Mouse (Mus musculus): Measurements from ENCODE around the gene Pitpna. TPM values are rescaled to one million over a fixed set of nuclear protein-coding genes. Genes with fewer than 3 reads are reported as not detected.

Gene Pitpna
- total and polyA plus RNA-seq, 2 experiments from 2014 or later: 58.4 to 74.0 TPM

DNA sequence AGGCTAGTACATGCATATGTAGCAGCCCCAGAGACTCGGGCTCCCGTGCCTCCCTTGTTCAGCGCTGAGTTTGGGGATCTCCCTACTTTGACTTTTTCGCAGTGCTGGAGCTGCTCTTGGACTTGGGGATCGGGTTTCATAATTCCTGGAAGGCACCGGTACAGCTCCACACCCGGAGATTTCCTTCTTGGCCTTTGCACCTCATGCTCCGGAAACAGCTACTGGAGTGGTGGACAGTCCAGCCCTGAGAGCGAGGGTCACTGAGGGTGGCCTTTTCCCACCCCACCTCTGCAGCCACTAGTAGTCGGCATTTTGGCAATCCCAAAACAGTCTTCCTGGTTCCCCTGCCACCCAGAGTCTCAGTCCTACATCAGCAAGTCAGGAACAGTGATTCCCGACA lies 47.4 kb downstream of the Pitpna start:
- Histone ChIP-seq H3K4me2 (ENCODE audit: low read depth, low read length) (no peak overlapping the region), H3K9me3 (replicated peaks; ENCODE audit: control insufficient read depth, low read length) (no peaks in the 10 kb centered on the region), H3K27me3 (ENCODE audit: control insufficient read depth, insufficient read depth, low read length) (no peaks in the 10 kb centered on the region), H3K4me3 (ENCODE audit: low read depth, low read length) (no peak overlapping the region), H3K9ac (replicated peaks; ENCODE audit: low read depth, low read length) (no peak overlapping the region), H3K36me3 (replicated peaks; ENCODE audit: control insufficient read depth, insufficient read depth, low read length) (peaks cover 49% of the 10 kb centered on the region), H3K4me1 (ENCODE audit: control insufficient read depth, insufficient read depth) (peaks cover 10% of the 10 kb centered on the region), H3K27ac (ENCODE audit: low read depth) (peak overlapping the region; percentile 49)
- ATAC-seq (ENCODE audit: insufficient read depth, low read depth) (no peak), DNase-seq (ENCODE audit: low spot score) (no peak)
- no peak for TF ChIP-seq EP300 (IDR thresholded peaks at IDR 0.05; ENCODE audit: low read depth)
- no peak for TF ChIP-seq CTCF (IDR thresholded peaks at IDR 0.05; ENCODE audit: low read depth)
- WGBS: 52% methylated on average over 11 of the region's 11 CpGs

DNA sequence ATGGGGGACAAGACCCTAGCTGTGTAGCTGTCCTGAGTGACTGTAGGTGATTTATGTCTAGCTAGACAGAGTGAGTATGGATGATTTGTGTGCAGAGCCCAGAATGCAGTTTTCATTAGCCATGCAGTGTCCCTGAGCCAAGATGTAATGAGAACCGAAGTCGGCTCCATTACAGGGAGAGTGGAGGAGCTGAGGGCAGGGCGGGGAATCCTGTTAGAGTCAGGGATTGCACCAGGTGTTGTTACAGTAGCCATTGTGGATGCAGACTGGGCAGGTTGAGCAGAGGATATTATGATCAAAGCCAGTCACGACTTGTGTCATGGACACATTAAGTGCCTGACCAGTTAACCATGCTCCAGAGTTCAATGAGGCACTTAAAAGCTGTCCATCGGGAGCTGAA lies 55.4 kb downstream of the Pitpna start:
- no peak overlapping the region for H3K9ac ChIP-seq (replicated peaks; ENCODE audit: low read depth, low read length)
- no peak for TF ChIP-seq EP300 (IDR thresholded peaks at IDR 0.05; ENCODE audit: low read depth)
- peaks cover 24% of the 10 kb centered on the region for H3K36me3 ChIP-seq (replicated peaks; ENCODE audit: control insufficient read depth, insufficient read depth, low read length)
- no peak overlapping the region for H3K27ac ChIP-seq (ENCODE audit: low read depth)
- no peak overlapping the region for H3K4me3 ChIP-seq (ENCODE audit: low read depth, low read length)
- WGBS: 67% methylated on average over 5 of the region's 5 CpGs
- peaks cover 8% of the 10 kb centered on the region for H3K4me1 ChIP-seq (ENCODE audit: control insufficient read depth, insufficient read depth)
- no peaks in the 10 kb centered on the region for H3K27me3 ChIP-seq (ENCODE audit: control insufficient read depth, insufficient read depth, low read length)
- no peak overlapping the region for H3K4me2 ChIP-seq (ENCODE audit: low read depth, low read length)
- H3K9me3 ChIP-seq (replicated peaks; ENCODE audit: control insufficient read depth, low read length): no peaks in the 10 kb centered on the region
- no peak for ATAC-seq (ENCODE audit: insufficient read depth, low read depth)
- DNase-seq (ENCODE audit: low spot score): no peak

DNA sequence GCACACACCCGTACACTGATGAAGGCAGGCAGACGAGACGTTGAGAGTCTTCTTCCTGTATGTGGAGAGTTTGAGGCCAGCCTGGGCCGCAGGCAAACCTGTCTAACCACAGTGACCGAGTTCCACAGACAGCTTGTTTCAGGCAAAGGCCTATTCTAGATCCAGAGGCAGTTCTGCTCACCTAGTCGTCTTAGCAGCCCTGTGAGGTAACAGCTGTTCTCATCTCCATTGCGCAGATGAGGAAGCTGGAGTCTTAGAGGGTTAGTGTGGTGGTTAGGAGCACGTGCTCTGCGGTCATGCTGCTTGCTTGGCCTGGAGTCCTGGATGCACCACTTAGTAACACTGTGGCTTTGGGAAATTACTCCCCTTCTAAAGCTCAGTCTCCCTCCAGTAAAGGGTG lies 56.8 kb downstream of the Pitpna start:
- Histone ChIP-seq H3K4me1 (ENCODE audit: control insufficient read depth, insufficient read depth) (peaks cover 21% of the 10 kb centered on the region), H3K9me3 (replicated peaks; ENCODE audit: control insufficient read depth, low read length) (no peaks in the 10 kb centered on the region), H3K27me3 (ENCODE audit: control insufficient read depth, insufficient read depth, low read length) (no peaks in the 10 kb centered on the region), H3K27ac (ENCODE audit: low read depth) (no peak overlapping the region), H3K4me2 (ENCODE audit: low read depth, low read length) (no peak overlapping the region), H3K36me3 (replicated peaks; ENCODE audit: control insufficient read depth, insufficient read depth, low read length) (peaks cover 24% of the 10 kb centered on the region), H3K4me3 (ENCODE audit: low read depth, low read length) (no peak overlapping the region), H3K9ac (replicated peaks; ENCODE audit: low read depth, low read length) (no peak overlapping the region)
- WGBS: 75% methylated on average over 9 of the region's 9 CpGs
- no peak for DNase-seq (ENCODE audit: low spot score)
- TF ChIP-seq EP300 (IDR thresholded peaks at IDR 0.05; ENCODE audit: low read depth) (no peak), CTCF (IDR thresholded peaks at IDR 0.05; ENCODE audit: low read depth) (no peak)
- ATAC-seq (ENCODE audit: insufficient read depth, low read depth): no peak

DNA sequence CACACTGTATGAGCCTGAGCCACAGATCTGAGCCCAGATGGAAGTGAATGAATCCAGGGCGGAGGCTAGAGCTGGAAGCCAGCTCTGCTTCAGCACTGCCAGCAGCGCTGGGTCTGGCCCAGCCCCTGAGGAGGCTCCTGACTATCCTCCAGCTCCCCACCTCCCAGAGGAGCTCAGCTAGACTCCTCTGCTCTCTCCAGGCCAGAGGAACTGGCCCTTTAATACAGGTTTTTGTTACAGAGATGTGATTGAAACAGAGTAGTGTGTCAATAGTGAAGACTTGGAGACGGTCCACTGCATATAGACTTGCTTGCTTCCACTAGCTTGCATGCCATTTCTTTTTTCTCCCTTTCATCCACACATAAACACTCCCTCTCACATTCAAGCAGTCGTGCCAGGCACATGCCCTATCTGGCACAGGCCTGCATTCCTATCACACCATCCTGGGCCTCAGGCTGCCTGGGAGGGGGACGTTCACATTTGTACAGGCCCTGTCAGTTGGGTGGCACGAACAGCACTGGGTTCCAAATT lies 59.8 kb downstream of the Pitpna start:
- Histone ChIP-seq H3K4me1 (ENCODE audit: control insufficient read depth, insufficient read depth) (peaks cover 33% of the 10 kb centered on the region), H3K27ac (ENCODE audit: low read depth) (peak overlapping the region; percentile 95), H3K9me3 (replicated peaks; ENCODE audit: control insufficient read depth, low read length) (no peaks in the 10 kb centered on the region), H3K27me3 (ENCODE audit: control insufficient read depth, insufficient read depth, low read length) (no peaks in the 10 kb centered on the region), H3K4me2 (ENCODE audit: low read depth, low read length) (no peak overlapping the region), H3K4me3 (ENCODE audit: low read depth, low read length) (no peak overlapping the region), H3K36me3 (replicated peaks; ENCODE audit: control insufficient read depth, insufficient read depth, low read length) (peaks cover 14% of the 10 kb centered on the region), H3K9ac (replicated peaks; ENCODE audit: low read depth, low read length) (peak overlapping the region; percentile 35; the same call in 1 of the 2 replicates)
- peak; percentile 84 for DNase-seq (ENCODE audit: low spot score)
- peak; percentile 64 for ATAC-seq (ENCODE audit: insufficient read depth, low read depth)
- TF ChIP-seq EP300 (IDR thresholded peaks at IDR 0.05; ENCODE audit: low read depth): peak; percentile 63; the same call in 1 of the 2 replicates
- no peak for TF ChIP-seq CTCF (IDR thresholded peaks at IDR 0.05; ENCODE audit: low read depth)
- WGBS: 23% methylated on average over 6 of the region's 6 CpGs

DNA sequence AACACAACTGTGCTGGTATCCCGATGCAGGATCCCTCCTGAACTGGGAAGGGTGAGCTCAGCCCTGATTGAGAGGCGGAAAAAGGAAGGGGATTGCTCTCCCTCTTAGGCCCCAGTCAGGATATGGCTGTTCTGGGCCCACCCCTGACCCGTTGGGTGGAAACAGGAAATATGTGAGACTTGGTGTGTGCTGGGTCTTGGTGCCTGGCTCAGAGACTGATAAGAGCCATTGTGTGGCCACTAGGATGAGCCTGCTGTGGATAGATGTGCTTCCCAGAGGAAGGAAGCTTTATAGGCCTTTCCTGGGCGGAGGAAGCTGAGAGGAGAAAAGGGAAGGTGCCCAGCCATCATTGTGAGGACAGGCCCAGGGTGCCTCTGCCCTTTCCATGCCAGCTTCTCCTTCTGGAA lies 61.3 kb downstream of the Pitpna start:
- H3K4me1 ChIP-seq (ENCODE audit: control insufficient read depth, insufficient read depth): peaks cover 36% of the 10 kb centered on the region
- DNase-seq (ENCODE audit: low spot score) (peak; percentile 69), ATAC-seq (ENCODE audit: insufficient read depth, low read depth) (peak; percentile 15)

DNA sequence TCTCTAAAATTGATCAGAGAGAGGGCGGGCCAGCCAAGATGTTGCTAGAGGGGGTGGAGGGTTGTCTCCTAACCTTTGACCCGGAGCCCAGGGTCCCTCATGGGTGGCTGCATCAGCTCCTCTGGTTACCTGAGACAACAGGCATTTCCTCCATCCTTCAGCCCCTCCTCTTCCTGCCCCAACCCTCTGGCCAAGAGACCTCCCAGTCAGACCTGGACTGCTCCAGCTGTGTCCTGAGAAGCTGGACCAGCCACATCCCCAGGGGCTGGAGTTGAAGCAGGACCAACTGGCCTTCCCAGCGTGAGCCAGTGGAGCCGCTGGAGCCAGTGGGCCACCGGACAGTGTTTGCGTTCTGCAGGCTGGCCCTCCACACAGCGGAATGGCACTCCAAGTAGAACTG lies 62.4 kb downstream of the Pitpna start, which contains the start of gene Myo1c:
TSS of gene Myo1c (plus strand) at position 194 of the 400 bp plus-strand sequence.
- Histone ChIP-seq H3K36me3 (replicated peaks; ENCODE audit: control insufficient read depth, insufficient read depth, low read length) (peaks cover 3% of the 10 kb centered on the region; the same call in 1 of the 2 replicates), H3K9me3 (replicated peaks; ENCODE audit: control insufficient read depth, low read length) (no peaks in the 10 kb centered on the region), H3K4me3 (ENCODE audit: low read depth, low read length) (peak within 1 kb of the TSS; percentile 77), H3K27me3 (ENCODE audit: control insufficient read depth, insufficient read depth, low read length) (no peaks in the 10 kb centered on the region), H3K4me1 (ENCODE audit: control insufficient read depth, insufficient read depth) (peaks cover 47% of the 10 kb centered on the region), H3K4me2 (ENCODE audit: low read depth, low read length) (peak within 1 kb of the TSS; percentile 81), H3K9ac (replicated peaks; ENCODE audit: low read depth, low read length) (peak within 1 kb of the TSS; percentile 83), H3K27ac (ENCODE audit: low read depth) (peak within 1 kb of the TSS; percentile 95)
- DNase-seq (ENCODE audit: low spot score) (peak; percentile 32), ATAC-seq (ENCODE audit: insufficient read depth, low read depth) (no peak)
- TF ChIP-seq CTCF (IDR thresholded peaks at IDR 0.05; ENCODE audit: low read depth): no peak
- TF ChIP-seq EP300 (IDR thresholded peaks at IDR 0.05; ENCODE audit: low read depth): no peak
- WGBS: 59% methylated on average over 7 of the region's 7 CpGs

More for the DNA sequence above, 61.3 kb downstream of the Pitpna start:
- Histone ChIP-seq H3K4me2 (ENCODE audit: low read depth, low read length) (no peak overlapping the region), H3K27me3 (ENCODE audit: control insufficient read depth, insufficient read depth, low read length) (no peaks in the 10 kb centered on the region), H3K4me3 (ENCODE audit: low read depth, low read length) (no peak overlapping the region), H3K27ac (ENCODE audit: low read depth) (peak overlapping the region; percentile 95), H3K9ac (replicated peaks; ENCODE audit: low read depth, low read length) (no peak overlapping the region; the same call in 1 of the 2 replicates), H3K9me3 (replicated peaks; ENCODE audit: control insufficient read depth, low read length) (no peaks in the 10 kb centered on the region), H3K36me3 (replicated peaks; ENCODE audit: control insufficient read depth, insufficient read depth, low read length) (peaks cover 7% of the 10 kb centered on the region; the same call in 1 of the 2 replicates)
- TF ChIP-seq CTCF (IDR thresholded peaks at IDR 0.05; ENCODE audit: low read depth) (no peak), EP300 (IDR thresholded peaks at IDR 0.05; ENCODE audit: low read depth) (peak; percentile 81; the same call in 1 of the 2 replicates)
- 47% methylated on average over 4 of the region's 4 CpGs for WGBS

Data from heart, postnatal 0 days (tissue).